Mouse (Mus musculus) gastrocnemius, postnatal 4 days (tissue): ENCODE measurements around the gene Tgfa. TPM values are rescaled to one million over a fixed set of nuclear protein-coding genes. Genes with fewer than 3 reads are reported as not detected.

Source experiments
- DNase-seq, 2 experiments: peaks; one replicate each; pipeline ENCODE4 v3.0.0; 2021 to 2022; ENCODE audit warnings: low spot score in 2 of 2, mixed read lengths in 2 of 2
- long read RNA-seq, 2 experiments: library from polyadenylated mRNA; stranded (forward); transcript quantifications; one replicate each; pipeline ENCODE4 v2.0.0; 2021
- total RNA-seq, 2 experiments: library from RNA; stranded (reverse); gene quantifications; 2 replicates each; pipeline ENCODE4 v1.2.3; 2021

Tgfa gene
- under 1 TPM; 0.29 TPM for total RNA-seq
- long read RNA-seq, experiment 1, full-length matches to known transcripts = 1 of 2 reads
- long read RNA-seq, experiment 1, partial matches to known transcripts = 0 of 2 reads
- long read RNA-seq, experiment 1, other reads (novel, unspliced or antisense) = 1 of 2 reads
- long read RNA-seq, experiment 2, partial matches to known transcripts = 0 of 1 reads
- long read RNA-seq, experiment 2, other reads (novel, unspliced or antisense) = 1 of 1 reads

GRCm38 (mm10) chr6:86194941-86195932, at the start of gene Tgfa:
Gene Tgfa (plus strand): TSS chr6:86195223.
- peak in 1 of 2 experiments; percentile 25 for DNase-seq

DNA sequence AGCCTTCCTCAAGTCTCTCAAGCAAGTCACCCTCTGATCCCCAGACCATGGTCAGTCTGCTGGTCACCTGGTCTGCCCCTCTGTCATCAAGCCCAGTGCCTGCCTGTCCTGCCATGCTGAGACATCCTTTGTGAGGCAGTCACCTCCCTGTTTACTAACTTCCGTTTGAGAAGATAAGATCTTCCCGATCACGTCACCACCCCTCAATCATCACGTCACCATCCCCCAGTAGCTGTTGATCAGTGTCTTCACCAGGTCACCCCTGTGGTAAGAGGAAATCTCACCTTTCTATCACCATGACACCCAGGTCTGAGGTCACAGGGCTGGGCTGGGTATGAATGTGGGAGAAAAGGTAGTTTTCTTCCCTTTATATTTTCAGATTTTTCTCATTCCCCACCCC, 46.5 kb upstream of the Tgfa start:
- no peak for DNase-seq

GRCm38 (mm10) chr6:86149001-86149400, 46.0 kb upstream of the Tgfa start:
- DNase-seq = no peak

DNA sequence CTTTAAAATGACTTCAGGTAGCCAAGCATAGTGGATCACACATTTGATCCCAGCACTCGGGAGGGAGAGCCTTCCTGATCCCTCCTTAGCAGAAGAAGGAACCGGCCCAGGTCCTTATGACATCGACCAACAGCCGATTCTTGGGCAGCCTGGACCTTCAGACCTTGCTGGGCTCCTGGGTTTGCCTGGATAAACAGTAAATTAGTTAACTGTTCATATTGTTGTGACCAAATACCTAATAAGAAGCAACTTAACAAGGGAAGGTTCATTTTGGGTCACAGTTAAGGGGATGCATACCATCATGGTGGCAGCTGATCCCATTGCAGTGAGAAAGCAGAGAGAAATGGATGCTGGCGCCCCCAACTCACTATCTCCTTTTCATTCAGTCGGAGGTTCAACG, 42.3 kb upstream of the Tgfa start:
- DNase-seq = no peak

GRCm38 (mm10) chr6:86153436-86153990, 41.5 kb upstream of the Tgfa start:
- peak in 1 of 2 experiments; percentile 24 for DNase-seq

- DNase-seq = no peak
Observed at GRCm38 (mm10) chr6:86154006-86154405, 41.0 kb upstream of the Tgfa start.

- DNase-seq = no peak
Observed at GRCm38 (mm10) chr6:86154481-86154880, 40.5 kb upstream of the Tgfa start.

DNA sequence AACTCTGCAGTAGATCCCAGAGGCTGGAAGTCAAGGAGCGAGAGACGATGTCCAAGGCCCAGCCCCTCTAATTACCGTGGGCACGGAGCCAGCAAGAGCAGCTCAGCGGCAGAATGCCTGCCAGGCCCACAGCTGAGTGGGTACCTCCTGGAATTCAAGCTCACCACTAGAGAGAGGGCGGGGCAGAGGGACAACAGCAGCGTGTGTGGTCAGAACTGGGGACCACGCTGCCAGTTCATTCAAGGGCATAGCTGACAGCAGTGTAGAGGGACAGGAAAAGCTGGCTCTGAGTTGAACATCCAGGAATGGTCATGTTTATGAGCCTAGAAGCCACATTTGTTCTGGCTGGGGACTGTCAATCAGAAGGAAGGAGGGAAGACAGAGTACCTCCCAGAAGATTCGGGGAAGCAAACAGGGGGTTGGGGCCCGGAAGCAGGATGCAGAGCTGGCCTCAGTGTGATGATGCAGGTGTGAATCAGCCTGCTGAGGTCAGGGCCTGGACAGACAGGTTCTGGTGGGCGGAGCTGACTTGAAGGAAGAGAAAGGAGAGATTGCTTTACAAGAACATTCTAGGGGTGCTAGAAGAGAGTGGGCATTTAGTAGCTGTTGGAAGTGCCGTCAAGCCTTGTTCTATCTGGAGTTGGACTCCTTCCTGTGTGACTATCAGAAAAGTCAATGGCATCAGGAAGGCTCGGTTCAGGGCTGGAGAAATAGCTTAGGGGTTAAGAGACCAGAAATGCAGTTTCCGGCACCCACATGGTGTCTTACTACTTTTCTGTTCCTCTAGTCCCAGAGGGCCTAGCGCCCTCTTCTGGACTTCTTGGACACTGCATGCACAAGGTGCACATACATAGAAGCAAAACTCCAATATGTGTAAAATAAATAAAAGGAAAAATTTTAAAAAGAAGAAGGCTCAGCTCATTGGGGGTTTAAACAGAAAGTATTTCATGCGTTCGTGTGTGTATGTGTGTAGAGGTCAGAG, 37.5 kb upstream of the Tgfa start:
- DNase-seq = peak in 1 of 2 experiments; percentile 47

- DNase-seq = no peak
Observed at GRCm38 (mm10) chr6:86160878-86161277, 34.1 kb upstream of the Tgfa start.

- DNase-seq = no peak
Observed at GRCm38 (mm10) chr6:86161586-86161985, 33.4 kb upstream of the Tgfa start.

DNA sequence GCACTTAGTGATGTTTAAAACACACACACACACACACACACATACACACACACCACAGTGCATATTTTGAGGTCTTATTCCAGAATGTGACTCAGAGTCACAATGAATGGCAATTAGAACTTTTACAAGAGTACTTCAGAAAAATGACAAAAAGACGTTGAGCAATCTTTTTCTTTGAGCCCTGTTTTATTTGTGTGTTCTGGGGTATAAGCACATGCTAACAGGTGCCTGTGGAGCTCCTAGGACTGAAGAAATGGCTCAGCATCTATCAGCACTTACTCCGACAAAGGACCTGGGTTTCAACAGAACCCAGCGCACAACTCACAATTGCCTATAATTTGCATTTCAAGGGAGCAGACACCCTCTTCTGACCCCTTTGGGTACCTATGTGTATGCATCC, 31.0 kb upstream of the Tgfa start:
- no peak for DNase-seq

- DNase-seq = no peak
Observed at GRCm38 (mm10) chr6:86166426-86166825, 28.6 kb upstream of the Tgfa start.

DNA sequence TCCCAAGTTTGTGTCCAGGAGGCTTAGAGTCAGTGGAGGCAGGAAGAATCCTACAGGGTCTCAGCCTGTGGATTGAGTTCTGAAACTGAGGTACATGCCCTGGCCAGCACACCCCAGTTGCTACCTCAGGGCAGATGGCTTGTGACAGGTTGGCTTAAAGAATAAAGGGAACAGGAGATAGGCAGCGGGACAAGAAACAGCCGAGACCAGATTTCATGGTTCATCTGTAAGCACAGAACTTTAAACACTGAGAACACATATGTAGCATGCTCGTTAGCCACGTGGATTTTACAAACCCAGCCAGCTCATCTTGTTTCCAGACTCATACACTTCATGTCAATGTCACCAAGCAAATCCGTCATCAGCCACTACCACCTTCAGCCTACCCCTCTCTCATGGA, 27.2 kb upstream of the Tgfa start:
- no peak for DNase-seq

GRCm38 (mm10) chr6:86169166-86169565, 25.9 kb upstream of the Tgfa start:
- DNase-seq = no peak

DNA sequence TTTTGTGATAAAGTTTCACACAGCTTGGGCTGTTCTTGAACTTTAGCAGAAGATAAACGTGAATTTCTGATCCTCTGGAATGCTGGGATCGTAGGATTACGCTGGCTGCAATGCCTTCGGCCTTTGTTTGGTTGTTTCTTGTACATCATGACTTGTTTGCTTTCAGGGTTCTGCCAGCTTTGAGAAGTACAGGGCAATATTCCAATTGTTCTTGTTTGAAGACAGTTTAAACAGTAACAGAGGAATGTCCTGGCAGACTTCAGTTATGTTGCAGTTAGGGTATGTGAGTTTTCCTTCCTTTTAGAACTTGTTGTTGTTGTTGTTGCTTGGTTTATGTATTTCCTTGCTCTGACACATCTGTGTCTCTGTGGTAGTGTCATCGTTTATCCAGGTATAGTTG, 18.8 kb upstream of the Tgfa start:
- no peak for DNase-seq

GRCm38 (mm10) chr6:86176721-86177120, 18.3 kb upstream of the Tgfa start:
- DNase-seq = no peak

- no peak for DNase-seq
Observed at GRCm38 (mm10) chr6:86177331-86177982, 17.6 kb upstream of the Tgfa start.

DNA sequence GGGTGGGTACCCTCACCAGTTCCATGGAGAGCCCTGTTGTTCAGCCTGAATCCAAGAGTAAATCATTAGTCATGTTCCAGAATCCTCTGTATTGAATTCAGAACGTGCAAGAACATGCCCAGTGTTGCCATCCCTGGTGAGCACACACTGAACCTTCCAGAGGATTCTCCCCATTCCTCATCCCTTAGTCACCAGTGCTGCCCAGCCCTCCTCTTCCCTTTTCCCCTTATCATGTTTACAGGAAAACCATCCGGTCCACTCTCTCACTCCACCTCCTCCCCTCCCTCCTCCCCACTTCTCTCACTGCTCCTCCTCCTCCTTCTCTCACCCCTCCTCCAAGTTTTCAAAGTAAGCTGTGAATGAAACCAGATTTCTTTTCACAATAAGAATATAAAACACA, 14.4 kb upstream of the Tgfa start:
- DNase-seq = no peak

GRCm38 (mm10) chr6:86182016-86182415, 13.0 kb upstream of the Tgfa start:
- no peak for DNase-seq

- DNase-seq = no peak
Observed at GRCm38 (mm10) chr6:86182626-86183025, 12.4 kb upstream of the Tgfa start.
